Comparison of ENCODE assay signal across 28 mouse cellular contexts in genomic region chr1:120018900-120019299, GRCm38 (mm10). TPM values are rescaled to one million over a fixed set of nuclear protein-coding genes. Genes with fewer than 3 reads are reported as not detected.
DNase-seq lines count a peak whose midpoint lies in the region; ATAC-seq lines count a peak whose summit lies in the region.
"Had no signal": no experiment of that assay in that cellular context is flagged by ENCODE, and none has a peak within 500 bp of the region (broad histone marks: within the 10 kb centered on the region; RNA-seq: fewer than 3 reads in every experiment).

No protein-coding gene starts in this region.

- no peak overlapping the region for H3K9ac ChIP-seq in forebrain, embryonic 11.5 days (ENCODE audit: low read length)
- H3K9ac ChIP-seq in forebrain, embryonic 14.5 days (ENCODE audit: low read length), result no peak overlapping the region
- H3K9ac ChIP-seq in midbrain, embryonic 11.5 days (ENCODE audit: low read length), result no peak overlapping the region
- H3K9ac ChIP-seq in midbrain, embryonic 16.5 days (ENCODE audit: low read depth, low read length), result no peak overlapping the region
- H3K9ac ChIP-seq: embryonic facial prominence, embryonic 13.5 days; forebrain, postnatal 0 days; heart, embryonic 12.5 days; hindbrain, embryonic 15.5 days; liver, embryonic 14.5 days; neural tube, embryonic 15.5 days had no signal

- H3K27me3 ChIP-seq in forebrain, embryonic 11.5 days (ENCODE audit: control insufficient read depth, insufficient read depth, low read length), result no peaks in the 10 kb centered on the region
- no peaks in the 10 kb centered on the region for H3K27me3 ChIP-seq in forebrain, embryonic 14.5 days (replicated peaks; ENCODE audit: control insufficient read depth, insufficient read depth, low read length)
- no peaks in the 10 kb centered on the region; the same call in 1 of the 2 replicates for H3K27me3 ChIP-seq in midbrain, embryonic 11.5 days (ENCODE audit: control insufficient read depth, insufficient read depth, low read length)
- no peaks in the 10 kb centered on the region for H3K27me3 ChIP-seq in midbrain, embryonic 16.5 days (ENCODE audit: control insufficient read depth, insufficient read depth, low read depth, low read length)
- H3K27me3 ChIP-seq: embryonic facial prominence, embryonic 13.5 days; heart, embryonic 12.5 days; hindbrain, embryonic 15.5 days; neural tube, embryonic 15.5 days had no signal

- H3K27ac ChIP-seq in forebrain, embryonic 11.5 days (ENCODE audit: low read depth, low read length), result no peak overlapping the region
- H3K27ac ChIP-seq in forebrain, embryonic 14.5 days (ENCODE audit: low read depth, low read length), result no peak overlapping the region
- H3K27ac ChIP-seq in midbrain, embryonic 11.5 days (ENCODE audit: low read depth, low read length), result no peak overlapping the region
- H3K27ac ChIP-seq in midbrain, embryonic 16.5 days (ENCODE audit: low read length), result no peak overlapping the region
- H3K27ac ChIP-seq: embryonic facial prominence, embryonic 13.5 days; forebrain, embryonic 10.5 days; heart, adult 2 months; hindbrain, embryonic 15.5 days; liver, embryonic 14.5 days; neural tube, embryonic 15.5 days had no signal

- H3K4me3 ChIP-seq in forebrain, embryonic 11.5 days (ENCODE audit: low read depth, low read length), result no peak overlapping the region
- no peak overlapping the region for H3K4me3 ChIP-seq in forebrain, embryonic 14.5 days (ENCODE audit: low read depth, low read length)
- no peak overlapping the region for H3K4me3 ChIP-seq in midbrain, embryonic 11.5 days (ENCODE audit: low read depth, low read length)
- no peak overlapping the region for H3K4me3 ChIP-seq in midbrain, embryonic 16.5 days (ENCODE audit: low read depth, low read length)
- H3K4me3 ChIP-seq: embryonic facial prominence, embryonic 13.5 days; forebrain, embryonic 10.5 days; heart, adult 2 months; heart, embryonic 12.5 days; hindbrain, embryonic 15.5 days; neural tube, embryonic 15.5 days had no signal

- WGBS in forebrain, embryonic 11.5 days, result 42% methylated on average over 3 of the region's 3 CpGs
- WGBS in forebrain, embryonic 14.5 days, result 30% methylated on average over 3 of the region's 3 CpGs
- 41% methylated on average over 3 of the region's 3 CpGs for WGBS in midbrain, embryonic 11.5 days
- WGBS in midbrain, embryonic 16.5 days, result 27% methylated on average over 3 of the region's 3 CpGs

- no peaks in the 10 kb centered on the region for H3K9me3 ChIP-seq in forebrain, embryonic 11.5 days (ENCODE audit: control insufficient read depth, low read length)
- H3K9me3 ChIP-seq in forebrain, embryonic 14.5 days (replicated peaks; ENCODE audit: control insufficient read depth, low read length), result no peaks in the 10 kb centered on the region
- H3K9me3 ChIP-seq in midbrain, embryonic 11.5 days (ENCODE audit: control insufficient read depth, low read length), result no peaks in the 10 kb centered on the region
- no peaks in the 10 kb centered on the region for H3K9me3 ChIP-seq in midbrain, embryonic 16.5 days (replicated peaks; ENCODE audit: control insufficient read depth, low read length, poor library complexity, severe bottlenecking)
- H3K9me3 ChIP-seq: embryonic facial prominence, embryonic 13.5 days; forebrain, embryonic 10.5 days; heart, embryonic 12.5 days; hindbrain, embryonic 15.5 days; neural tube, embryonic 15.5 days had no signal

- H3K36me3 ChIP-seq in forebrain, embryonic 11.5 days (ENCODE audit: control insufficient read depth, insufficient read depth, low read length), result no peaks in the 10 kb centered on the region
- H3K36me3 ChIP-seq in forebrain, embryonic 14.5 days (ENCODE audit: control insufficient read depth, insufficient read depth, low read length), result no peaks in the 10 kb centered on the region
- no peaks in the 10 kb centered on the region for H3K36me3 ChIP-seq in midbrain, embryonic 11.5 days (ENCODE audit: control insufficient read depth, insufficient read depth, low read length)
- no peaks in the 10 kb centered on the region for H3K36me3 ChIP-seq in midbrain, embryonic 16.5 days (ENCODE audit: control insufficient read depth, insufficient read depth, low read length)
- H3K36me3 ChIP-seq: embryonic facial prominence, embryonic 13.5 days; forebrain, embryonic 10.5 days; heart, embryonic 12.5 days; hindbrain, embryonic 15.5 days; neural tube, embryonic 15.5 days had no signal

- no peak for DNase-seq in forebrain, embryonic 11.5 days (ENCODE audit: low spot score)
- DNase-seq in forebrain, embryonic 14.5 days (ENCODE audit: low spot score), result no peak
- peak; percentile 83 for DNase-seq in midbrain, embryonic 11.5 days (ENCODE audit: low spot score, missing footprints)
- peak; percentile 34 for DNase-seq in 416B (ENCODE audit: low read depth)
- peak; percentile 52 for DNase-seq in MEL-GATA-1-ER (ENCODE audit: extremely low read depth, low read depth)
- no peak for DNase-seq in thymus, postnatal 0 days (ENCODE audit: low spot score)
- DNase-seq: adrenal gland, postnatal 14 days; cerebellum, adult 18-20 months; cerebellum, postnatal 10 days; forebrain, postnatal 0 days; heart, adult 2 months; kidney, adult 8-10 months; kidney, postnatal 14 days; liver; lung, adult 2 months; right cerebral cortex, postnatal 14 days; thymus, adult 2 months; thymus, postnatal 4 days had no signal

- H3K4me1 ChIP-seq in forebrain, embryonic 11.5 days (replicated peaks; ENCODE audit: control insufficient read depth, insufficient read depth, low read length), result no peaks in the 10 kb centered on the region
- no peaks in the 10 kb centered on the region for H3K4me1 ChIP-seq in forebrain, embryonic 14.5 days (ENCODE audit: control insufficient read depth, insufficient read depth, low read length)
- no peaks in the 10 kb centered on the region for H3K4me1 ChIP-seq in midbrain, embryonic 11.5 days (ENCODE audit: control insufficient read depth, insufficient read depth, low read length)
- no peaks in the 10 kb centered on the region for H3K4me1 ChIP-seq in midbrain, embryonic 16.5 days (ENCODE audit: control insufficient read depth, insufficient read depth, low read length)
- H3K4me1 ChIP-seq: embryonic facial prominence, embryonic 13.5 days; heart, embryonic 12.5 days; hindbrain, embryonic 15.5 days; neural tube, embryonic 15.5 days had no signal

- ATAC-seq in forebrain, embryonic 11.5 days (replicated peaks; ENCODE audit: low FRiP score), result peak; percentile 39; the same call in 1 of the 2 replicates
- ATAC-seq in forebrain, embryonic 14.5 days, result no peak
- no peak for ATAC-seq in midbrain, embryonic 11.5 days (ENCODE audit: low FRiP score)
- no peak for ATAC-seq in midbrain, embryonic 16.5 days
- no peak for ATAC-seq in activated CD4-positive, CD25-positive, alpha-beta regulatory T cell, adult 4 months
- ATAC-seq: forebrain, postnatal 0 days had no signal

- H3K4me2 ChIP-seq in forebrain, embryonic 11.5 days (ENCODE audit: low read depth, low read length, severe bottlenecking), result no peak overlapping the region
- no peak overlapping the region for H3K4me2 ChIP-seq in forebrain, embryonic 14.5 days (ENCODE audit: low read length)
- no peak overlapping the region for H3K4me2 ChIP-seq in midbrain, embryonic 11.5 days
- H3K4me2 ChIP-seq in midbrain, embryonic 16.5 days (ENCODE audit: low read length), result no peak overlapping the region
- H3K4me2 ChIP-seq: embryonic facial prominence, embryonic 13.5 days; heart, embryonic 12.5 days; hindbrain, embryonic 15.5 days; neural tube, embryonic 15.5 days had no signal

RNA-seq across cellular contexts. Expression of gene Sctr, which starts 12.2 kb away (rescaled TPM):
- 0.29 and 0.39 TPM in 2 replicates for polyA plus RNA-seq in forebrain, embryonic 11.5 days (2014; fragmentation: Nextera tagmentation; extraction: Ambion mirVana)
- 0.52 and 0.56 TPM in 2 replicates for polyA plus RNA-seq in forebrain, embryonic 14.5 days (2014; fragmentation: Nextera tagmentation; extraction: Ambion mirVana)
- 0.53 and 0.62 TPM in 2 replicates for polyA plus RNA-seq in midbrain, embryonic 11.5 days (2014; fragmentation: Nextera tagmentation; extraction: Ambion mirVana)
- polyA plus RNA-seq in midbrain, embryonic 16.5 days (2015; fragmentation: Nextera tagmentation; extraction: Ambion mirVana), result 0.63 and 1.0 TPM in 2 replicates
- 0.23 TPM in 1 of 2 replicates, not detected in the other for polyA plus RNA-seq in thymus, postnatal 0 days (2015; fragmentation: Nextera tagmentation; extraction: Ambion mirVana)
- polyA plus RNA-seq in activated CD4-positive, CD25-positive, alpha-beta regulatory T cell, adult 4 months (2017; shearing (Covaris generic)), result under 1 TPM in 1 of 2 experiments, not detected in 1; 0.23 TPM
- polyA plus RNA-seq: embryonic facial prominence, embryonic 13.5 days; heart, postnatal 0 days; limb, embryonic 11.5 days had no signal

RNA-seq across cellular contexts. Expression of gene Cfap221, which starts 21.9 kb away (rescaled TPM):
- 0.21 TPM in 1 of 2 replicates, not detected in the other for polyA plus RNA-seq in forebrain, embryonic 11.5 days (2014; fragmentation: Nextera tagmentation; extraction: Ambion mirVana)
- polyA plus RNA-seq in forebrain, embryonic 14.5 days (2014; fragmentation: Nextera tagmentation; extraction: Ambion mirVana), result 0.15 and 0.48 TPM in 2 replicates
- 0.08 TPM in 1 of 2 replicates, not detected in the other for polyA plus RNA-seq in midbrain, embryonic 11.5 days (2014; fragmentation: Nextera tagmentation; extraction: Ambion mirVana)
- polyA plus RNA-seq in midbrain, embryonic 16.5 days (2015; fragmentation: Nextera tagmentation; extraction: Ambion mirVana), result 0.40 and 0.62 TPM in 2 replicates
- polyA plus RNA-seq in thymus, postnatal 0 days (2015; fragmentation: Nextera tagmentation; extraction: Ambion mirVana), result 0.07 TPM in 1 of 2 replicates, not detected in the other
- polyA plus RNA-seq in activated CD4-positive, CD25-positive, alpha-beta regulatory T cell, adult 4 months (2017; shearing (Covaris generic)), result not detected
- polyA plus RNA-seq: embryonic facial prominence, embryonic 13.5 days; heart, embryonic 12.5 days; heart, postnatal 0 days; limb, embryonic 11.5 days; liver, embryonic 14.5 days; thymus, adult 2 months had no signal

RNA-seq across cellular contexts. Expression of gene Tmem37, which starts 55.0 kb away (rescaled TPM):
- polyA plus RNA-seq in forebrain, embryonic 11.5 days (2014; fragmentation: Nextera tagmentation; extraction: Ambion mirVana), result 5.3 and 6.9 TPM in 2 replicates
- polyA plus RNA-seq in forebrain, embryonic 14.5 days (2014; fragmentation: Nextera tagmentation; extraction: Ambion mirVana), result 7.3 and 8.2 TPM in 2 replicates
- 6.8 and 7.3 TPM in 2 replicates for polyA plus RNA-seq in midbrain, embryonic 11.5 days (2014; fragmentation: Nextera tagmentation; extraction: Ambion mirVana)
- 4.9 and 5.1 TPM in 2 replicates for polyA plus RNA-seq in midbrain, embryonic 16.5 days (2015; fragmentation: Nextera tagmentation; extraction: Ambion mirVana)
- 11.3 and 11.4 TPM in 2 replicates for polyA plus RNA-seq in thymus, postnatal 0 days (2015; fragmentation: Nextera tagmentation; extraction: Ambion mirVana)
- 1 to 10 TPM; 1.4 to 2.5 TPM for polyA plus RNA-seq in activated CD4-positive, CD25-positive, alpha-beta regulatory T cell, adult 4 months (2017; shearing (Covaris generic))

Comparison
In these comparisons a context has a peak if more than half of its experiments do, and no peak if none do; other contexts are left out.
1. DNase-seq: peak in midbrain, embryonic 11.5 days (single experiment), 416B (single experiment) and MEL-GATA-1-ER (single experiment); none in forebrain, embryonic 11.5 days (single experiment), forebrain, embryonic 14.5 days (single experiment) and thymus, postnatal 0 days (single experiment).